Mouse (Mus musculus): ENCODE data around the gene Zfp106. TPM values are rescaled to one million over a fixed set of nuclear protein-coding genes. Genes with fewer than 3 reads are reported as not detected.

Zfp106 gene
- polyA plus RNA-seq (2012; rRNA removed): 76.6 and 77.9 TPM in 2 replicates

DNA sequence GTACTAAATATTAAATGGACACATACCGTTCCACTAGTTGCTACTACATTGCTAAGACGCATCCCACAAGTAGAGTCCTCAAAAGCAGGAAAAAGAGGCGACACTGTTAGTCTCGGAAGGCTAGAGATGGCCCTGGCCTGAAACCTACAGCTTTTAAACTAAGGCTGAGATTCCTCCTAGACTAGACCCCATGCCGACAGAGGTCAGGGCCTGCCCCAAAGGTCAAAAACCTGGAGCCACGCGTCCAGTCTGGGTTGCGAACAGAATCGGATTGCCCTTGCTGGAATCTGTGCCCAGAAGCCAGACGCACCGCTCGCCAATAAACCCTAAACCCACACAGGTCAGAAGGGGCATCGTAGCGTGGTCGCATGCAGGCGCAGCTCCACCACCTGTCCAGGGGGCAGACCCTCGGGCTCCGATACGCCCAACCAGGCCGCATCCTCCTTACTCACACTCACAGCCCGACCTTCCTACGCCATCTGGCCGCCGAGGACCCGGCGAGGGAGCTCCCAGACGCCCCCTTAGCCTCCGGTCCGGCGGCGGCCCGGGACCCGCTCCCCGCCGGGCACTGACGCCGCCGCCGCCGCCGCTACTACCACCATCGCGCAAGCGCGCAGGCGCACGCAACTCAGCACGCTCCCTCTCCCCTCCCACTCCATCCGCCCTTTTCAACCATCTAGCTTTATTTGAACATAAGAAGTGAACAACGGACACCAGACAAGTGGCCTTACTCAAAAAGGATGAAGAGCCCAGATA lies at the start of gene Zfp106:
TSS of gene Zfp106 (minus strand) at position 609 of the 756 bp plus-strand sequence.
- TF ChIP-seq POLR2A (IDR thresholded peaks at IDR 0.05; ENCODE audit: extremely low read depth, insufficient read depth, low read length): no peak
- TF ChIP-seq CTCF (IDR thresholded peaks at IDR 0.05; ENCODE audit: extremely low read depth, insufficient read depth, low read length): no peak
- H3K4me3 ChIP-seq (ENCODE audit: insufficient read depth, low read length): peak within 1 kb of the TSS; percentile 99
- no peaks in the 10 kb centered on the region for H3K4me1 ChIP-seq (ENCODE audit: control insufficient read depth, insufficient read depth, low read length)
- peak within 1 kb of the TSS; percentile 30; the same call in 1 of the 2 replicates for H3K27ac ChIP-seq (ENCODE audit: insufficient read depth, low read length)

DNA sequence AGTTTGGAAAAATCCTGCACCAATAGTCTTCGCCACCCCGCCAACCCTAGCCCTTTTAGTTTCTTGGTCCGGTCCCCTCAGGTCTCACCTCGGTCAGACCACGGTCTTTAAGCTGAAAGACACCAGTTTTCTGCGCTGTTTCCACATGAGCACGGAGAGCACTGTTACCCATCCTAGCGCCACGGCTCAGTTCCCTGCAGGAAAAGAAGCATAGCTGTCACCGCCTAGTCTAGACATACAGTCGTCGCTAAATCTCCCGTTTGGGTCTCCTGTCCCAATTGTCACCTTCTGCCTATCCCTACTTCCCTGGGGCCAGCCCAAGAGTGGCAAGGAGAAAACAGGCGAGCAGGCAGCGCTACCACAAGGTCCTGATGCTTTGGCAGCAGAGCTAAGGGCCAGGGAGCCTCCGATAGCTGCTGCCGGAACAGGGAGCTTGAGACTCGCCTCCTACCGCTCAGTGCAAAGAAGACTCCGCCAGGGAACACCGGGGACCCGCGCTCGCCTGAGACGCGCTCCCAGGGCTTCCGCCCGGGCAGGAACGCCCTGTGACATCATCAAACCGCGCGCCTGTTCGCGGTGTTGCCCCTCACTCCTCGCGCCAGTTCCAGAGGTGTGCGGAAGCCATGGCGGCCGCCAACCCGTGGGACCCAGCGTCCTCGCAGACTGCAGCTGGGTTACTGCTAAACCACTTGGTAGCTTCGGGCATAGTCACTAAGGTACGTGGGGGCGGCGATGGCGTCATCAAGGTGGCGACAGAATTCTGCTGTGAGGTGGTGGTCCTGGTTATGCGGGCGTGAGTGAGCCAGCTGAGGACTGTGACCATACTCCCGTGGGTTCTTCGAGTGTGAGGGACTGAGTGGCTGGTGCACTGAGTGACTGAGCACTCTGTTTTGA lies 45.4 kb upstream of the Zfp106 start, which contains the start of the genes Haus2 and Lrrc57:
TSS of gene Haus2 (plus strand) at position 554 of the 894 bp plus-strand sequence.
TSS of gene Lrrc57 (minus strand) at position 691 of the 894 bp plus-strand sequence.
- H3K27ac ChIP-seq (ENCODE audit: insufficient read depth, low read length): peak within 1 kb of the TSS; percentile 87
- H3K4me1 ChIP-seq (ENCODE audit: control insufficient read depth, insufficient read depth, low read length): peaks cover 7% of the 10 kb centered on the region; the same call in 1 of the 2 replicates
- TF ChIP-seq POLR2A (IDR thresholded peaks at IDR 0.05; ENCODE audit: extremely low read depth, insufficient read depth, low read length) (peak; percentile 88), CTCF (IDR thresholded peaks at IDR 0.05; ENCODE audit: extremely low read depth, insufficient read depth, low read length) (no peak)
- H3K4me3 ChIP-seq (ENCODE audit: insufficient read depth, low read length): peak within 1 kb of the TSS; percentile 99

DNA sequence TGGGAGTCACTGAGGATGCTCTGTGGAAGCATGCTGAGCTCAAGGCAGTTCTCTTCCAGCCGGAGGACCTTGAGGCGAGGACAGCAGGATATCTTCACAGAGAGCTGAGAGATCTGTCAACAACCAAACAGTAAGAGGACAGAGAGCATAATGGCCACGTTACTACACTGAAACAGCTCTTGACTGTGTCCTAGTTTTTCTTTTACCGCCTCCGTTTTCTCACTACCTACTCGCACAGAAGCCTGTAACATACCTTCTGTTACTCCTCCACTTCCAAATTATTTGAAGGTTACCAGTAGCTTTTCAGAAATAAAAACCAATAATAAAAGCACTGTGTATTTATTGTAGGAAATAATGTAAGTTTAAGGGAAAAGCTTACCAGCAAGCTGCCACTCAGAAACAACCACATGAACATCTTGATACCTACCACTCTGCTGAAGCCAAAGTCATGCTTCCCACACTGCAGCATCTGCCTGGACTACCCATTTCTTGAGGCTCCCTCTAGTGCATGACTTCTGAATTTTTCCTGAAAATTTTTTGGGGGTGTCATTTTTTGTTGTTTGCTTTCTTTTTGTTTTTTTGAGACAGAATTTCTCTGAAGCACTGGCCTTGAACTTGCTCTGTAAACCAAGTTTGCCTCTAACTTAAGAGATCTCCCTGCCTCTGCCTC lies 42.5 kb upstream of the Zfp106 start:
- TF ChIP-seq CTCF (IDR thresholded peaks at IDR 0.05; ENCODE audit: extremely low read depth, insufficient read depth, low read length): peak; percentile 45
- TF ChIP-seq POLR2A (IDR thresholded peaks at IDR 0.05; ENCODE audit: extremely low read depth, insufficient read depth, low read length): no peak
- no peak overlapping the region for H3K27ac ChIP-seq (ENCODE audit: insufficient read depth, low read length)

DNA sequence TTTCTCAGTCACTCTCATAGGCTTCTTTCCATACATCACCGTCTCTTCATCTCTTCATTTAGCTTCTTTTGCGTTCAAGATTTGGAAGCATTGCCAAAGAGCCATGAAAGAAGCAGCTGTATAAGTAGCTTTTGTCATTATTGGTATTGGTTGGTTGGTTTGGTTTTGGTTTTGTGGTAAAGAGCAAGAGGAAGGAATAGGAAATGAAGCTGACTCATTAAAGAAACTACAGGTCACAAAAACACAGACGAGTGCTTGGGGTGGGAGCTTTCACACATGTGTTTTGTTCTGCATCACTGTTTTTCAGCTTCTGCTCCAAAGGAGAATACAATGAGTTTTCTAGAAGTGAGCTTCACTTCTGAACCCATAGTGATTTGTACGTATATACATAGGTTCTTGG lies 35.9 kb upstream of the Zfp106 start:
- Histone ChIP-seq H3K4me3 (ENCODE audit: insufficient read depth, low read length) (no peak overlapping the region), H3K27ac (ENCODE audit: insufficient read depth, low read length) (no peak overlapping the region), H3K4me1 (ENCODE audit: control insufficient read depth, insufficient read depth, low read length) (peaks cover 4% of the 10 kb centered on the region)
- TF ChIP-seq POLR2A (IDR thresholded peaks at IDR 0.05; ENCODE audit: extremely low read depth, insufficient read depth, low read length) (no peak), CTCF (IDR thresholded peaks at IDR 0.05; ENCODE audit: extremely low read depth, insufficient read depth, low read length) (no peak)

More for the DNA sequence above, 42.5 kb upstream of the Zfp106 start:
- Histone ChIP-seq H3K4me1 (ENCODE audit: control insufficient read depth, insufficient read depth, low read length) (peaks cover 7% of the 10 kb centered on the region; the same call in 1 of the 2 replicates), H3K4me3 (ENCODE audit: insufficient read depth, low read length) (0 out of 2 replicates have a peak overlapping the region, but pooled peaks have one; percentile 2)

DNA sequence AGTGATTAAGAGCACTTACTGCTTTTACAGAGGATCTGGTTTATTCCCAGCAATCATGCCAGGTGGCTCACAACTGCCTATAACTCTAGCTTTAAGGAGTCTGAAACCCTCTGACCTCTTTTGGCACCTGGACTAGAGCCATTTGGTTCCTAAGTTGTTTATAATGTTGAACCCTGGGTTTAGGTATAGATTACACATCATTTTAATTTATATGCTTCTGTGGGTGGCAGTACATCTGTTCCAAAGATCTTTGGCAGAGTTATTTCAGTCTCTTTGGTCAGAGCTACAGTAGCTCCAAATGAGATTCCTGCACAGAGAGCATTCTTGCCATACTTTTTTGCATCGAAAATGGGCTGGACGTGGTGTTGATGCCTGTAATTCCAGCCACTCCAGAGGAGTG lies 34.1 kb upstream of the Zfp106 start:
- Histone ChIP-seq H3K4me3 (ENCODE audit: insufficient read depth, low read length) (no peak overlapping the region), H3K4me1 (ENCODE audit: control insufficient read depth, insufficient read depth, low read length) (peaks cover 4% of the 10 kb centered on the region), H3K27ac (ENCODE audit: insufficient read depth, low read length) (0 out of 2 replicates have a peak overlapping the region, but pooled peaks have one; percentile 35)
- TF ChIP-seq CTCF (IDR thresholded peaks at IDR 0.05; ENCODE audit: extremely low read depth, insufficient read depth, low read length) (no peak), POLR2A (IDR thresholded peaks at IDR 0.05; ENCODE audit: extremely low read depth, insufficient read depth, low read length) (no peak)

DNA sequence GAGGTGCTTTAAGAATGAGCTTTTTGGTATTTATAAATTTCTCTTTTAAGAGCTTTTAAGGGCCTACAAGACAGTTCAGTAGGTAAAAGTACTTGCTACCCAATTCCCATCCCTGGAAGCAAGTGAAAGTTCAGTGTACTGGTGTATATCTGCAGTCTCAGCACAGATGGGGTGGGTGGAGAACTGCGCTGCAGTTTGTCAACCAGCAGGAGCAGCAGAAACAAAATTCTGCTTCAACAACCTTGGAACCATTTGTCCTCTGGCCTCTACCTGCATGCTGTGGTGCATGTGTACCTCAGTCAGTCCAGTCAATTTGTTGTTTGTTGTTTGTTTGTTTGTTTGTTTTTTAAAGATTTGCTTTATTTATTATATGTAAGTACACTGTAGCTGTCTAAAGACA lies 28.6 kb upstream of the Zfp106 start:
- no peak for TF ChIP-seq CTCF (IDR thresholded peaks at IDR 0.05; ENCODE audit: extremely low read depth, insufficient read depth, low read length)
- no peak for TF ChIP-seq POLR2A (IDR thresholded peaks at IDR 0.05; ENCODE audit: extremely low read depth, insufficient read depth, low read length)
- H3K27ac ChIP-seq (ENCODE audit: insufficient read depth, low read length): no peak overlapping the region
- no peak overlapping the region for H3K4me3 ChIP-seq (ENCODE audit: insufficient read depth, low read length)
- H3K4me1 ChIP-seq (ENCODE audit: control insufficient read depth, insufficient read depth, low read length): peaks cover 6% of the 10 kb centered on the region

DNA sequence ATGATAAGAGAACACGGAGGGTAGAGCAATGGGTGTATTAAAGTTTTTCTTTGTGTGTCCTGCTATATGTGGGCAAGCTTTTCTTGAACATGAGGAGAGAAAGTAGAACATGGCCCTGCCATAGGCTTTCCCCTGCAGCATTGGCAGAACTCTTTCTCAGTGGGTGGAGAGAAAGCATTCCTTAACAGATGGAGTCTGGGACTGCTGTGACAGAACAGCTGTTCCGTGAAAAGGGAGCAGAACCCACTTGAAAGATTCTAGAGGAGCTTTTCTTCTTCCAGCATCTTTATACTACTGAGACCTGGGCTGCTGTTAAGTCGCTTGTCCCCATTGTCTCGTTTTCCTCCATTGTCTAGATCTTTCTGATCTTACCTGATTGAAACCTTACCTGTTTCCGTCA lies 26.1 kb upstream of the Zfp106 start:
- TF ChIP-seq POLR2A (IDR thresholded peaks at IDR 0.05; ENCODE audit: extremely low read depth, insufficient read depth, low read length): no peak
- TF ChIP-seq CTCF (IDR thresholded peaks at IDR 0.05; ENCODE audit: extremely low read depth, insufficient read depth, low read length): no peak
- Histone ChIP-seq H3K27ac (ENCODE audit: insufficient read depth, low read length) (0 out of 2 replicates have a peak overlapping the region, but pooled peaks have one; percentile 28), H3K4me1 (ENCODE audit: control insufficient read depth, insufficient read depth, low read length) (peaks cover 6% of the 10 kb centered on the region), H3K4me3 (ENCODE audit: insufficient read depth, low read length) (no peak overlapping the region)

DNA sequence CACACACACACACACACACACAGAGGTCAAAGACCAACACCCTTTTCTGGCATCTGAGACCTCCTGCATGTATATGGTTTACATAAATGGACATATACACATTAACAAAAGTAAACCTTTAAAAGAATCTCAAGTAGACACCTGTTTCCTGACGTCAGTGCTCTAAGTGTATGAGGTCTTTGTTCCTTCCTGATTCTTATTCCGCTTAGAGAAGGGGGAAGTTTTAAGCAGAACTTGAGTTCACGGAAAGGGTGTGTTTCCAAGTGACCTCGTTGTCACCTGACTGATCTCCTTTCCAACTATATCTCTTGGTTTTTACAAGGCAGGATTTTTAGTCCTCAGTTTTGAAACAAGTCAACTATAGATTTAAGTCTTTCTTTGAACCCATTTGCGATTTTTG lies 14.6 kb upstream of the Zfp106 start:
- TF ChIP-seq CTCF (IDR thresholded peaks at IDR 0.05; ENCODE audit: extremely low read depth, insufficient read depth, low read length) (no peak), POLR2A (IDR thresholded peaks at IDR 0.05; ENCODE audit: extremely low read depth, insufficient read depth, low read length) (no peak)

DNA sequence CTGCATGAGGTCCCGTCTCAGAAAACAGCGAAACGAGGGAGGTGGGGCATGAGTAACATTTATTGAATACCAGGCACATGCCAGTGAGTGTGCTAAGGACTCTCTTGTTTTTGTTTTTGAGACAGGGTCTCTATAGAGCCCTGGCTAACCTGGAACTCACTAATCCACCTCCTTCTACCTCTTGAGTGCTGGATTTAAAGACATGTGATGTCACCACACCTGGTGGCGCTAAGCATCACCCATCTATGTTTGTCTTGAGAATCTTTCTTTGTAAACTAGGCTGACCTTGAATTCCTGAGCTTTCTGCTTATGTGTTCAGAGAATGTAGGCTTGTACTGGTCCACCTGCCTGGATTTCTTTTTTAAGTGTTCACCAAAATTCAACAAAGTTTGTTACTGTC lies 14.2 kb upstream of the Zfp106 start:
- TF ChIP-seq POLR2A (IDR thresholded peaks at IDR 0.05; ENCODE audit: extremely low read depth, insufficient read depth, low read length) (no peak), CTCF (IDR thresholded peaks at IDR 0.05; ENCODE audit: extremely low read depth, insufficient read depth, low read length) (no peak)
- no peak overlapping the region; the same call in 1 of the 2 replicates for H3K27ac ChIP-seq (ENCODE audit: insufficient read depth, low read length)

More for the DNA sequence above, 14.6 kb upstream of the Zfp106 start:
- Histone ChIP-seq H3K4me1 (ENCODE audit: control insufficient read depth, insufficient read depth, low read length) (no peaks in the 10 kb centered on the region; the same call in 1 of the 2 replicates), H3K27ac (ENCODE audit: insufficient read depth, low read length) (no peak overlapping the region), H3K4me3 (ENCODE audit: insufficient read depth, low read length) (no peak overlapping the region)

More for the DNA sequence above, 14.2 kb upstream of the Zfp106 start:
- Histone ChIP-seq H3K4me3 (ENCODE audit: insufficient read depth, low read length) (no peak overlapping the region), H3K4me1 (ENCODE audit: control insufficient read depth, insufficient read depth, low read length) (no peaks in the 10 kb centered on the region; the same call in 1 of the 2 replicates)
